Mouse (Mus musculus) neural tube, postnatal 0 days (tissue): ENCODE measurements around the gene Tspyl2. TPM values are rescaled to one million over a fixed set of nuclear protein-coding genes. Genes with fewer than 3 reads are reported as not detected.

ENCODE experiments used
- polyA plus RNA-seq: library from polyadenylated mRNA; unstranded; fragments of >200 nt; fragmentation: Nextera tagmentation; extraction: Ambion mirVana; gene quantifications from 2 replicates; pipeline ENCODE4 v1.2.1, GENCODE M21; 2015

The Tspyl2 gene
- 46.7 and 54.0 TPM in 2 replicates for polyA plus RNA-seq

DNA sequence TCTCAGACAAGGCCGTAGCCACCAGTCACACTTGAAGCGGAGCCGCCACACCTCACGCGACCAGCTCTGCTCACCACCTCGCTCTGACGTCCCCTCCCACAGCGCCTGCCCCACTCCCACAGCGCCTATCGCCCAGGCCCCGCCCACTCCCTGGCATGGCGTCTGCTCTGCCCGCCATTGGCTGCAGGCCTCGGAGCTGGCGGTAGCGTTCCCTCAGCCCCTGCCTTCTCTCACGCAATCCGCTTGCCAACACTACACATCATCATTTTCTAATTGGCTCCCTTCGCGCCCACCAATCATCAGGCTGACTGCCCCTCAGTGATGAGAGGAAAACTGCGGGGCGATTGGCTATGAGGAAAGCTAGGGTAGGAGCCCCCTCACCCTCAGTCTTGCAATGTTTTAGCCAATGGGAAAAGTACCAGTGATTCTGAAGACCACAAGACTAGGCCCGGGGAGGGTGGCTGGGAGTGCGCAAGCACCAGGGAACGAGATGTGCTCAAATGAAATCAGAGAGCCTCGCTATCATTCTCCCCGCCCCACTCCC, at the start of gene Tspyl2:
Gene Tspyl2 (minus strand): TSS at position 68 of the 544 bp plus-strand sequence.

DNA sequence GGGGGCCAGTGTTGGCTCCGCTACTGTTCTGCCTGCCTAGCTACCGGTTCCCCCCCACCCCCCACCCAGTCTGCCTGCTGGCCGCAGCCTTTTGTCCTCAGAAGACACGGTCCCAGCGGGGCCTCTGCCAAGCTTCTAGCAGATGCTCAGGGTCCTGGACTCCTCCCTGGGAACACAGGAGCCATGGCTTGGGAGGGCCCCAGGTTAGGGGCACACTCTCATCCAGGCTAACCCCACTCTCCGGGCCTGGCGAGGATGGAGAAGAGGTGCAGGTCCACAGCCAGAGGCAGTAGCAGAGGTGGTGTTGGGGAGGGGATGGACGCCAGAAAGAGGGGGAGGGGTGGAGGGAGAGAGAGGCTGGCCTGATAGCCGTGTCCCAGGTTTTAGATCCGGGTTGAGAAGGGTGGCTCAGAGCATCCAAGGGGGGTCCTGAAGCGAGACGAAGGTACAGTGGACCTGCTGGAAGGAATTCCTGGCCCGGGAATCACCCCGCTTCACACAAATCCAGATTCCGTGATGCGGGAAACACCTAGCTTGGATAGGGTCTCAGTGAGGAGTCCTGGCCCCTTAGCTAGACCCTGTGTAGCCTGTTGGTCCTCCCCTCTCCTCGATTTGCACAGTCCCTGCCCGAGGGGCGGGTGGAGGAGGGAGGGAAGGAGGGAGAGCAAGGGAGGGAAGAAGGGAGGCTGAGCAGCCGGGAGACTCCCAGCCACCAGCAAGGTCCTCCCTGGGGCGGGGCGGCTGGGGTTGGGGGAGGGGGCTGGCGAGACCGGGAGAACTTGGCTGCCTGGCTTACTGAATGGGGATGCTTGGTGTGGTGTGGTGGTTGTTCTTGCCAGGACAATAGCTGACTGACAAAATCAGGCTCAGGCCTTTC, 26.4 kb upstream of the Tspyl2 start, which contains the start of gene Gpr173:
Gene Gpr173 (minus strand): TSS at position 308 of the 877 bp plus-strand sequence.

DNA sequence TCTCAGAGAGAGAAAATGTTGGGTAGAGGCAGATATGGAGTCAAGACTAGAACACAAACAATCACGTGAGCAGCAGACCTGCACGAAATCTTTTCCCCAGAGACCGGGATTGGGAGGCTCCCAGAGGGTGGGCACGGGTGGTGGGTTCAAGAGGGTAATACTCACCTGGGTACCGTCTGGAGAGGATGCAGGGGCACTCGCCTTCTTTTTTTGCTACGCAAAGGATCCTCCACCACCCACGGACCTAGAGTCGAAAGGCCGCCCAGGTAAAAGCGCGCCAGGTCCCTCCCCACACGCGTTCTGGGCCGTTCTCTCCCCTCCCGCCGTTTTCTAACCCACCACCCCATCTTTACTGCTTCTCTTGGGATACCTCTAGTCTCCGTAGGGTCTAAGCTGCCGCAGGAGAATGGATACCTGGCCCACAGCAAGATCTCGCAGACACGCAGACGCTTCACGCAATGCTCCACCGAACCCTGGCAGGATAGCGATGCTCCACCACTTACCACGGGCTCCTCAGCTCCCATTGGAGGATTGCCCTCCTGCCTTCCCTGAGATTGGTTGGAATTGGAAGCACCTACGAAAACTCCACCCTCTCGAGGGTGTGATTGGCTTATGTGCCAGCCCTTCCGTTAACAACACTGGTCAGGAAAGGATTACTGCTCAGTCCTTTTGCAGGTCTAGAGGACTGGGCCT, 15.1 kb downstream of the Tspyl2 start, which contains the start of gene Kantr:
Gene Kantr (minus strand): TSS at position 500 of the 693 bp plus-strand sequence.

Other genes starting within 250 kb of the Tspyl2 start
- 14.0 and 15.2 TPM in 2 replicates for gene Iqsec2, start 198.2 kb downstream of the Tspyl2 start, polyA plus RNA-seq
- gene Kdm5c, start 109.4 kb downstream of the Tspyl2 start, polyA plus RNA-seq, result 12.3 and 12.9 TPM in 2 replicates
- gene Kantr, start 14.9 kb downstream of the Tspyl2 start, polyA plus RNA-seq, result 22.9 and 23.9 TPM in 2 replicates
- gene Gpr173, start 26.3 kb upstream of the Tspyl2 start, polyA plus RNA-seq, result 4.8 TPM in 2 replicates
- gene Cldn34a, start 220.9 kb upstream of the Tspyl2 start, polyA plus RNA-seq, result not detected in 2 replicates